Mouse (Mus musculus) right cerebral cortex, postnatal 4 days (tissue): ENCODE measurements around the gene Cdca5.
"Not testable (repeated sequence)": the region's sequence is repeated elsewhere in the genome, so short reads cannot be mapped to it uniquely, and the experiment has no call there.

Source experiments
- DNase-seq: peaks from one replicate; pipeline ENCODE4 v3.0.0-alpha.2; 2022

Cdca5 gene

GRCm38 (mm10) chr19:6084478-6085248 lies at the start of gene Cdca5, which contains the start of gene Zfpl1:
Cdca5 (plus strand) TSS chr19:6084983.
Zfpl1 (minus strand) TSS chr19:6084956.
- peak; percentile 92 for DNase-seq

GRCm38 (mm10) chr19:6035966-6036585 lies 48.7 kb upstream of the Cdca5 start:
- no peak for DNase-seq

GRCm38 (mm10) chr19:6037695-6038094 lies 47.1 kb upstream of the Cdca5 start:
- no peak for DNase-seq

- no peak for DNase-seq
These were observed 46.5 kb upstream of the Cdca5 start for GRCm38 (mm10) chr19:6038326-6038725.

- no peak for DNase-seq
These were observed 44.8 kb upstream of the Cdca5 start for GRCm38 (mm10) chr19:6040002-6040401.

GRCm38 (mm10) chr19:6042293-6042692 lies 42.5 kb upstream of the Cdca5 start:
- no peak for DNase-seq

GRCm38 (mm10) chr19:6044102-6044501 lies 40.7 kb upstream of the Cdca5 start:
- not testable (repeated sequence) for DNase-seq

- no peak for DNase-seq
These were observed 39.2 kb upstream of the Cdca5 start for GRCm38 (mm10) chr19:6045366-6046293.

GRCm38 (mm10) chr19:6046294-6047153 lies 38.3 kb upstream of the Cdca5 start, which contains the start of gene Syvn1:
Syvn1 (plus strand) TSS chr19:6046576.
- DNase-seq, result peak; percentile 85

GRCm38 (mm10) chr19:6047154-6047898 lies 37.5 kb upstream of the Cdca5 start:
- no peak for DNase-seq

- DNase-seq, result no peak
These were observed 37.0 kb upstream of the Cdca5 start for GRCm38 (mm10) chr19:6047899-6048166.

GRCm38 (mm10) chr19:6048681-6049410 lies 35.9 kb upstream of the Cdca5 start:
- no peak for DNase-seq

- no peak for DNase-seq
These were observed 32.3 kb upstream of the Cdca5 start for GRCm38 (mm10) chr19:6052516-6052915.

- no peak for DNase-seq
These were observed 30.5 kb upstream of the Cdca5 start for GRCm38 (mm10) chr19:6054296-6054695.

GRCm38 (mm10) chr19:6056696-6057095 lies 28.1 kb upstream of the Cdca5 start:
- no peak for DNase-seq

- DNase-seq, result peak; percentile 99
These were observed 27.3 kb upstream of the Cdca5 start, which contains the start of the genes Mrpl49 and Fau for GRCm38 (mm10) chr19:6057313-6058096. Mrpl49 (minus strand) TSS chr19:6057785. Fau (plus strand) TSS chr19:6057844.

GRCm38 (mm10) chr19:6058513-6058912 lies 26.3 kb upstream of the Cdca5 start:
- DNase-seq, result no peak

GRCm38 (mm10) chr19:6058966-6059365 lies 25.8 kb upstream of the Cdca5 start:
- DNase-seq, result no peak

GRCm38 (mm10) chr19:6061021-6061533 lies 23.7 kb upstream of the Cdca5 start, which contains the start of gene Znhit2:
Znhit2 (plus strand) TSS chr19:6061192.
- DNase-seq, result peak; percentile 85
